Mouse (Mus musculus): Measurements from ENCODE around the gene Olfr704. TPM values are rescaled to one million over a fixed set of nuclear protein-coding genes. Genes with fewer than 3 reads are reported as not detected.
"Not testable (repeated sequence)": the region's sequence is repeated elsewhere in the genome, so short reads cannot be mapped to it uniquely, and the experiment has no call there.

Olfr704 gene
- not detected in 2 replicates for polyA plus RNA-seq (2016; fragmentation: Nextera tagmentation; extraction: Ambion mirVana)

GRCm38 (mm10) chr7:106862885-106863284 lies at the start of gene Olfr704:
Olfr704 (plus strand) TSS chr7:106863185.
- no peaks in the 10 kb centered on the region for H3K4me1 ChIP-seq (replicated peaks)
- H3K27ac ChIP-seq (ENCODE audit: poor library complexity, severe bottlenecking) = no peak within 1 kb of the TSS
- no peaks in the 10 kb centered on the region for H3K27me3 ChIP-seq (replicated peaks)
- H3K36me3 ChIP-seq = no peaks in the 10 kb centered on the region
- no peak within 1 kb of the TSS for H3K9ac ChIP-seq
- no peak within 1 kb of the TSS for H3K4me2 ChIP-seq
- no peak for ATAC-seq (ENCODE audit: insufficient number of reproducible peaks, low FRiP score)
- H3K9me3 ChIP-seq (replicated peaks) = no peaks in the 10 kb centered on the region
- no peak within 1 kb of the TSS for H3K4me3 ChIP-seq

- Histone ChIP-seq H3K4me1 (replicated peaks) (no peaks in the 10 kb centered on the region), H3K9ac (no peak within 1 kb of the TSS), H3K27ac (ENCODE audit: poor library complexity, severe bottlenecking) (no peak within 1 kb of the TSS), H3K9me3 (replicated peaks) (no peaks in the 10 kb centered on the region), H3K36me3 (no peaks in the 10 kb centered on the region), H3K27me3 (replicated peaks) (no peaks in the 10 kb centered on the region), H3K4me2 (no peak within 1 kb of the TSS), H3K4me3 (no peak within 1 kb of the TSS)
- WGBS = 63% methylated on average over 2 of the region's 2 CpGs
- ATAC-seq (ENCODE audit: insufficient number of reproducible peaks, low FRiP score) = no peak
These were observed 49.2 kb upstream of the Olfr704 start, which contains the start of gene Olfr701 for GRCm38 (mm10) chr7:106813829-106814228. Olfr701 (plus strand) TSS chr7:106814129.

- Histone ChIP-seq H3K27ac (ENCODE audit: poor library complexity, severe bottlenecking) (no peak overlapping the region), H3K36me3 (no peaks in the 10 kb centered on the region), H3K27me3 (replicated peaks) (no peaks in the 10 kb centered on the region), H3K4me2 (no peak overlapping the region), H3K4me3 (no peak overlapping the region), H3K9me3 (replicated peaks) (no peaks in the 10 kb centered on the region), H3K9ac (no peak overlapping the region), H3K4me1 (replicated peaks) (no peaks in the 10 kb centered on the region)
- 34% methylated on average over 2 of the region's 2 CpGs for WGBS
- ATAC-seq (ENCODE audit: insufficient number of reproducible peaks, low FRiP score) = no peak
These were observed 47.2 kb upstream of the Olfr704 start for GRCm38 (mm10) chr7:106815775-106816174.

- H3K4me1 ChIP-seq (replicated peaks) = no peaks in the 10 kb centered on the region
- no peak for ATAC-seq (ENCODE audit: insufficient number of reproducible peaks, low FRiP score)
- no peak overlapping the region for H3K9ac ChIP-seq
- no peak overlapping the region for H3K4me2 ChIP-seq
- H3K27ac ChIP-seq (ENCODE audit: poor library complexity, severe bottlenecking) = no peak overlapping the region
- no peak overlapping the region for H3K4me3 ChIP-seq
- no peaks in the 10 kb centered on the region for H3K36me3 ChIP-seq
- no peaks in the 10 kb centered on the region for H3K9me3 ChIP-seq (replicated peaks)
- H3K27me3 ChIP-seq (replicated peaks) = no peaks in the 10 kb centered on the region
These were observed 44.6 kb upstream of the Olfr704 start for GRCm38 (mm10) chr7:106818414-106818813.

GRCm38 (mm10) chr7:106833793-106834192 lies 29.2 kb upstream of the Olfr704 start, which contains the start of gene Olfr702:
Olfr702 (minus strand) TSS chr7:106833893.
- Histone ChIP-seq H3K36me3 (no peaks in the 10 kb centered on the region), H3K4me2 (no peak within 1 kb of the TSS), H3K27me3 (replicated peaks) (no peaks in the 10 kb centered on the region), H3K9me3 (replicated peaks) (no peaks in the 10 kb centered on the region), H3K4me1 (replicated peaks) (no peaks in the 10 kb centered on the region), H3K27ac (ENCODE audit: poor library complexity, severe bottlenecking) (no peak within 1 kb of the TSS), H3K4me3 (no peak within 1 kb of the TSS), H3K9ac (no peak within 1 kb of the TSS)
- ATAC-seq (ENCODE audit: insufficient number of reproducible peaks, low FRiP score) = no peak

- Histone ChIP-seq H3K4me2 (no peak within 1 kb of the TSS), H3K9ac (no peak within 1 kb of the TSS), H3K27ac (ENCODE audit: poor library complexity, severe bottlenecking) (no peak within 1 kb of the TSS), H3K9me3 (replicated peaks) (peaks cover 10% of the 10 kb centered on the region), H3K36me3 (no peaks in the 10 kb centered on the region), H3K4me1 (replicated peaks) (no peaks in the 10 kb centered on the region), H3K27me3 (replicated peaks) (no peaks in the 10 kb centered on the region), H3K4me3 (no peak within 1 kb of the TSS)
- ATAC-seq (ENCODE audit: insufficient number of reproducible peaks, low FRiP score) = no peak
- WGBS = 46% methylated on average over 2 of the region's 2 CpGs
These were observed 19.9 kb upstream of the Olfr704 start, which contains the start of gene Olfr703 for GRCm38 (mm10) chr7:106843060-106843459. Olfr703 (plus strand) TSS chr7:106843360.

- Histone ChIP-seq H3K4me3 (no peak within 1 kb of the TSS), H3K9me3 (replicated peaks) (0 out of 2 replicates have a peak, but pooled peaks cover 6% of the 10 kb centered on the region), H3K36me3 (no peaks in the 10 kb centered on the region), H3K27ac (ENCODE audit: poor library complexity, severe bottlenecking) (no peak within 1 kb of the TSS), H3K4me2 (no peak within 1 kb of the TSS), H3K27me3 (replicated peaks) (no peaks in the 10 kb centered on the region), H3K4me1 (replicated peaks) (no peaks in the 10 kb centered on the region), H3K9ac (no peak within 1 kb of the TSS)
- ATAC-seq (ENCODE audit: insufficient number of reproducible peaks, low FRiP score) = no peak
- WGBS = 68% methylated on average over 3 of the region's 3 CpGs
These were observed 13.8 kb downstream of the Olfr704 start, which contains the start of gene Olfr705 for GRCm38 (mm10) chr7:106876791-106877190. Olfr705 (minus strand) TSS chr7:106876891.

- Histone ChIP-seq H3K4me3 (no peak within 1 kb of the TSS), H3K9ac (no peak within 1 kb of the TSS), H3K36me3 (no peaks in the 10 kb centered on the region), H3K9me3 (replicated peaks) (no peaks in the 10 kb centered on the region; the same call in 1 of the 2 replicates), H3K27me3 (replicated peaks) (no peaks in the 10 kb centered on the region), H3K27ac (ENCODE audit: poor library complexity, severe bottlenecking) (no peak within 1 kb of the TSS), H3K4me1 (replicated peaks) (no peaks in the 10 kb centered on the region), H3K4me2 (no peak within 1 kb of the TSS)
- ATAC-seq (ENCODE audit: insufficient number of reproducible peaks, low FRiP score) = no peak
- 69% methylated on average over 2 of the region's 2 CpGs for WGBS
These were observed 25.1 kb downstream of the Olfr704 start, which contains the start of gene Olfr706 for GRCm38 (mm10) chr7:106888062-106888461. Olfr706 (minus strand) TSS chr7:106888162.

- H3K4me2 ChIP-seq; H3K36me3 ChIP-seq; H3K9ac ChIP-seq; H3K4me3 ChIP-seq; H3K4me1 ChIP-seq (replicated peaks); H3K27me3 ChIP-seq (replicated peaks); H3K27ac ChIP-seq (ENCODE audit: poor library complexity, severe bottlenecking); ATAC-seq (ENCODE audit: insufficient number of reproducible peaks, low FRiP score); H3K9me3 ChIP-seq (replicated peaks): not testable (repeated sequence)
- 67% methylated on average over 3 of the region's 3 CpGs for WGBS
These were observed 38.2 kb downstream of the Olfr704 start, which contains the start of gene Olfr707 for GRCm38 (mm10) chr7:106901141-106901540. Olfr707 (minus strand) TSS chr7:106901241.

GRCm38 (mm10) chr7:106907676-106908075 lies 44.7 kb downstream of the Olfr704 start, which contains the start of gene Olfr1532-ps1:
Olfr1532-ps1 (plus strand) TSS chr7:106908001.
- no peaks in the 10 kb centered on the region for H3K36me3 ChIP-seq
- H3K27ac ChIP-seq (ENCODE audit: poor library complexity, severe bottlenecking) = no peak within 1 kb of the TSS
- H3K4me3 ChIP-seq = no peak within 1 kb of the TSS
- WGBS = 46% methylated on average over 2 of the region's 2 CpGs
- H3K9me3 ChIP-seq (replicated peaks) = no peaks in the 10 kb centered on the region
- H3K27me3 ChIP-seq (replicated peaks) = no peaks in the 10 kb centered on the region
- no peak within 1 kb of the TSS for H3K9ac ChIP-seq
- no peak for ATAC-seq (ENCODE audit: insufficient number of reproducible peaks, low FRiP score)
- no peak within 1 kb of the TSS for H3K4me2 ChIP-seq
- no peaks in the 10 kb centered on the region for H3K4me1 ChIP-seq (replicated peaks)
